Mouse (Mus musculus) thymus, adult 2 months (tissue): ENCODE measurements around the gene Gan. TPM values are rescaled to one million over a fixed set of nuclear protein-coding genes. Genes with fewer than 3 reads are reported as not detected.

Experiments
- DNase-seq: peaks from one replicate; pipeline ENCODE4 v3.0.0; 2021
- H3K27ac ChIP-seq: fragments of 200-500 bp; 2 replicates; pipeline ENCODE4 v1.5.1; 2012; ENCODE audit warnings: low read length, control low read depth; ENCODE audit not compliant: control insufficient read depth, insufficient read depth
- H3K27me3 ChIP-seq: fragments of 200-500 bp; 2 replicates; pipeline ENCODE4 v1.6.1; 2012; ENCODE audit warnings: mild to moderate bottlenecking, low read length, moderate library complexity, mixed read lengths; ENCODE audit not compliant: control insufficient read depth, insufficient read depth
- H3K36me3 ChIP-seq: fragments of 200-500 bp; 2 replicates; pipeline ENCODE4 v1.6.1; 2012; ENCODE audit warnings: mild to moderate bottlenecking, low read length, moderate library complexity; ENCODE audit not compliant: control insufficient read depth, insufficient read depth
- H3K4me1 ChIP-seq: fragments of 200-500 bp; replicated peaks from 2 replicates; pipeline ENCODE4 v1.6.1; 2012; ENCODE audit warnings: low read length; ENCODE audit not compliant: control insufficient read depth, insufficient read depth
- H3K4me3 ChIP-seq: fragments of 200-500 bp; 2 replicates; pipeline ENCODE4 v1.5.1; 2012; ENCODE audit warnings: mild to moderate bottlenecking, low read length, control low read depth, moderate library complexity; ENCODE audit not compliant: control insufficient read depth, insufficient read depth
- CTCF ChIP-seq: fragments of 200-500 bp; IDR thresholded peaks from 2 replicates; pipeline ENCODE4 v1.5.1; 2012; ENCODE audit warnings: mild to moderate bottlenecking, control low read depth, low read length, moderate library complexity, borderline replicate concordance; ENCODE audit not compliant: control insufficient read depth, poor library complexity, insufficient read depth; ENCODE audit errors: extremely low read depth
- POLR2A ChIP-seq: fragments of 200-500 bp; IDR thresholded peaks from 2 replicates; pipeline ENCODE4 v1.6.1; 2012; ENCODE audit warnings: mild to moderate bottlenecking, low read length, control low read depth, moderate library complexity; ENCODE audit not compliant: control insufficient read depth, poor library complexity, insufficient read depth; ENCODE audit errors: extremely low read depth
- WGBS: fragments of 180-500 bp; shearing (Covaris S2); methylation state at CpG from one replicate; pipeline ENCODE4 v1.1.7; 2018; 5-methylcytosine and 5-hydroxymethylcytosine counted together
- polyA plus RNA-seq: library from polyadenylated mRNA; depleted of rRNA; stranded (reverse); fragments of >200 nt; gene quantifications from 2 replicates; pipeline ENCODE4 v1.2.3, GENCODE M21; 2012

Gan gene
- polyA plus RNA-seq, 1 experiment = 6.3 TPM

DNA sequence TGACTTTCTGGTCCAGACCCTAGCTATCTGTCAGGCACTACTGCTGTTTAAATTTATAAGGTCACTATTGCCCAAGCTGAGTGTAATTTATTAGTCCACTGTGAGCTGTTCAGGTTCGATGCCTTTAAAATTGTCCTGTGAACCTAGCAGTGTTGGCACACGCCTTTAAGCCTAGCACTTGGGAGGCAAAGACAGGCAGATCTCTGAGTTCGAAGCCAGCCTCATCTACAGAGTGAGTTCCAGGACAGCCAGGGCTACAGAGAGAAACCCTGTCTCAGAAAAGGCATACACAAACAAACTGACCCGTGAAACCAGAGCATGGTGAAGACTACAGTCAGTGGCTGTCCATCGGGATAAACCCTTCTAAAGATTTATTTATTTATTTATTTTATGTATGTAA, 82.4 kb downstream of the Gan start:
- H3K4me3 ChIP-seq = no peak overlapping the region
- H3K4me1 ChIP-seq = no peaks in the 10 kb centered on the region
- H3K27me3 ChIP-seq = no peaks in the 10 kb centered on the region
- H3K27ac ChIP-seq = no peak overlapping the region
- DNase-seq = no peak
- TF ChIP-seq POLR2A (no peak), CTCF (no peak)
- no peaks in the 10 kb centered on the region for H3K36me3 ChIP-seq
- WGBS = 92% methylated on average over 5 of the region's 5 CpGs

DNA sequence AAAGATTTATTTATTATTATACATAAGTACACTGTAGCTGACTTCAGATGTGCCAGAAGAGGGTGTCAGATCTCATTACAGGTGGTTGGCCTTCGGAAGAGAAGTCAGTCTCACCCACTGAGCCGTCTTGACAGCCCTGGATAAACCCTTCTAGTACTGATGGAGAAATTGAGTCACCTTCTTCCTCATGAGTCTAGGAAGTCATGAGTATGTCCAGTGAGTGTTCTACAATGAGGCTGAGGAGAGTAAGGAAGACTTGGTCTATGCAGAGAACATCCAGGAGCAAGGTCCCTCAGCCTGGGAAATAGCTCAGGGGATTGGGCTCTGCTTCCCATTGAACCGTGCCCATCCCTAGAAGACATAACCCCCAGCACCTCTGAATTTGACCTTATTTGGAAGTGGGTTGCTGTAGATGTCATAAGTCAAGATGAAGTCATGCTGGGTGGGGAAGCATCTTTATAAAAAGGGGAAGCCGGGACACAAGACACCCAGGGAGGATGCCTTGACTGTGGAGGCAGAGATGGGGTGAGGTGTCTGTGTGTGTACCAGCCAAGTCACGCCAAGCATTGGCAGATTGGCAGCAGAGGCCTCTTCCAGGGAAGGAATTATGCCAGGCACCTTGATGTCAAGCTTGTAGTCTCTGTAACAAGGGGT, 83.0 kb downstream of the Gan start:
- Histone ChIP-seq H3K4me1 (no peaks in the 10 kb centered on the region), H3K4me3 (no peak overlapping the region), H3K27me3 (no peaks in the 10 kb centered on the region), H3K36me3 (no peaks in the 10 kb centered on the region), H3K27ac (no peak overlapping the region)
- TF ChIP-seq POLR2A = no peak
- no peak for TF ChIP-seq CTCF
- 76% methylated on average over 5 of the region's 5 CpGs for WGBS
- no peak for DNase-seq

DNA sequence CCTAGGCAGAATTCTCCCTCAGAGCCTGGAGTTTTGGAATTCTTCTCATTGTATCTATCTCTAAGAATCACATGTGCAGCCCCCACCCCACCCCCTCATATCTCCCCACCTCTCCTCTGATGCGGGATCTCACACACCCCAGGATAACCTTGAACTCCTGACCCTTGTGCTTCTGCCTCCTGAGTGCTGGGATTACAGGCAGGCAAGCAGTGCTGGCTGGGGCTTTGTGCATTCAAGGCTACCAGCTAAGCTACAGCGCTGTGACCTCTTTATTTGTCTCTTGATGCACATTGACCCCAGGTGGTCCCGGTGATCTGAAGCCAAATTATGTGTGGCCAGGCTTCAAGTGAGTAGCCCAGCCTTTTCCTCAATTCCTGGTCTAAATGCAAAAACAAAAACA, 83.9 kb downstream of the Gan start:
- Histone ChIP-seq H3K4me3 (no peak overlapping the region), H3K27ac (no peak overlapping the region), H3K36me3 (no peaks in the 10 kb centered on the region), H3K27me3 (no peaks in the 10 kb centered on the region), H3K4me1 (no peaks in the 10 kb centered on the region)
- no peak for DNase-seq
- TF ChIP-seq POLR2A (no peak), CTCF (no peak)
- WGBS = 95% methylated on average over 3 of the region's 3 CpGs

DNA sequence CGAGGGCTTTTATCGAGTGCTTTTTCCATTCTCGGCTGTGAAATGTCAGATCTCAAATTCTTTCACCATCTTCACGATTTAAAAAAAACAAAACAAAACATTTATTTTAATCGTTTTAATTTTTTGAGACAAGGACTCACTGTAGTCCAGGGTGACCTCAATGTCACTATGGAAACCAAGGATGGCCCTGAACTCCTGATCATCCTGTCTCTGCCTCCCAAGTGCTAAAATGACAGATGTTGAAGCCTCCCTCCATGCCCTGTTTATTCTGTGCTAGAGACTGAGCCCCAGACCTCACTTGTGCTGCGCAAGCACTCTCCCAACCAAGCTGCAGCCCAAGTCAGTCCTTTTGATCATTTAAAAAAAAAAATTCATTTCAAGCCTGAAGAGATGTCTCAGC, 84.4 kb downstream of the Gan start:
- WGBS = 91% methylated on average over 6 of the region's 6 CpGs
- no peak overlapping the region for H3K4me3 ChIP-seq
- no peaks in the 10 kb centered on the region for H3K4me1 ChIP-seq
- TF ChIP-seq CTCF = no peak
- no peak for TF ChIP-seq POLR2A
- no peaks in the 10 kb centered on the region for H3K27me3 ChIP-seq
- DNase-seq = no peak
- no peaks in the 10 kb centered on the region for H3K36me3 ChIP-seq
- H3K27ac ChIP-seq = no peak overlapping the region

DNA sequence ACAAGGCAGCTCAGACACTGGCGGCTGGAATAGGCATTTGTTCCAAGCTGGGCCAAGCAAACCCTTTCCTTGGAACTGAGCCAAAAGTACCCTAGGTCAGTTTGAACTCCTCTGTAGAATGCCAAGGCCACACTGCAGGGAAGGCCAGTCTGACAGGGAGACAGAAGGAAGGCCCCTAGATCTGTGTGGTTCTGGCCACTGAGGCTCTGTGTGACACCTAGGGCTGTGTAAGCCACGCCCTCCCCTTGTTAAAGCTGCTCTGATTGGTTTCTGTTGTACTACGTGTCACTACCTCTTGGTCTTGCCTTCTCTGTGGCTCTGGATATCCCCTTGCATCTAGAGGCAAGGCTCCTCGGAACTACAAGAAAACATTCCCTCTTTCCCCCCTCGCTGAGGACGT, 86.7 kb downstream of the Gan start:
- WGBS = 94% methylated on average over 6 of the region's 6 CpGs
- Histone ChIP-seq H3K27me3 (no peaks in the 10 kb centered on the region), H3K27ac (no peak overlapping the region), H3K4me3 (no peak overlapping the region), H3K4me1 (peaks cover 12% of the 10 kb centered on the region), H3K36me3 (no peaks in the 10 kb centered on the region)
- no peak for DNase-seq
- TF ChIP-seq CTCF (no peak), POLR2A (no peak)

DNA sequence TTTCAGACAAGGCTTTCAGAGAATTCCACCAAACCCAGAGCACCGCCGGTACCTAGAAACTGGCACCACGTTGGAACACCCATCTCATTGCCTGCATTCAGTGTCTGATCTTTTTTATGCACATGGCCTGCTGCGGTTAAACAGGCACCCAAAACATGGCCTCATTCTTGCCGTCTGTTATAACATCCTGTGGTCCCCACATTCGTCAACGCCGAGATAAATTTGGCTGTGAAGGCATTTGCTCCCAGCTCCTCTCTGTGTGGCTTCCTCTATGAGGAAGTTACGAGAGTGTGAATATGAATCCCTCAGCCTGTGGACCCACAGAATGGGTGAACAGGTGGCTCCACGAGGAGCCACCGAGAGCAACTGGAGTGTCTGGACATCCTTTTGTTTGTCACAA, 90.4 kb downstream of the Gan start:
- DNase-seq = no peak
- Histone ChIP-seq H3K27me3 (no peaks in the 10 kb centered on the region), H3K27ac (peak overlapping the region; percentile 44; the same call in 1 of the 2 replicates), H3K4me1 (peaks cover 12% of the 10 kb centered on the region), H3K4me3 (no peak overlapping the region), H3K36me3 (no peaks in the 10 kb centered on the region)
- 9% methylated on average over 11 of the region's 11 CpGs for WGBS
- TF ChIP-seq CTCF (no peak), POLR2A (no peak)
